Mouse (Mus musculus) intestine, postnatal 0 days (tissue): ENCODE results near the gene Glg1. TPM values are rescaled to one million over a fixed set of nuclear protein-coding genes. Genes with fewer than 3 reads are reported as not detected.
"Not testable (repeated sequence)": the region's sequence is repeated elsewhere in the genome, so short reads cannot be mapped to it uniquely, and the experiment has no call there.

Experiments
- ATAC-seq: fragments of 200-750 bp; cut with Nextera tagmentation; 2 replicates; pipeline ENCODE4 v1.8.0; 2017; ENCODE audit warnings: mild to moderate bottlenecking, moderate TSS enrichment, moderate library complexity
- H3K27ac ChIP-seq: fragments of 300-500 bp; sonication (generic); 2 replicates; pipeline ENCODE4 v1.5.1; 2014; ENCODE audit warnings: mild to moderate bottlenecking, low read depth, low read length, moderate library complexity
- H3K27me3 ChIP-seq: fragments of 300-500 bp; sonication (generic); replicated peaks from 2 replicates; pipeline ENCODE4 v1.6.1; 2014; ENCODE audit warnings: low read length, mixed read lengths; ENCODE audit not compliant: control insufficient read depth, insufficient read depth
- H3K36me3 ChIP-seq: fragments of 300-500 bp; sonication (generic); 2 replicates; pipeline ENCODE4 v1.6.1; 2014; ENCODE audit warnings: mild to moderate bottlenecking, moderate library complexity; ENCODE audit not compliant: control insufficient read depth, insufficient read depth
- H3K4me1 ChIP-seq: fragments of 300-500 bp; sonication (generic); replicated peaks from 2 replicates; pipeline ENCODE4 v1.6.1; 2014; ENCODE audit warnings: antibody characterized with exemption, low read length, mixed read lengths; ENCODE audit not compliant: control insufficient read depth, insufficient read depth
- H3K4me2 ChIP-seq: fragments of 300-500 bp; sonication (generic); replicated peaks from 2 replicates; pipeline ENCODE4 v1.6.1; 2014; ENCODE audit warnings: low read depth, mild to moderate bottlenecking, moderate library complexity
- H3K4me3 ChIP-seq: fragments of 300-500 bp; sonication (generic); 2 replicates; pipeline ENCODE4 v1.5.1; 2014; ENCODE audit warnings: low read depth, low read length
- H3K9ac ChIP-seq: fragments of 300-500 bp; sonication (generic); 2 replicates; pipeline ENCODE4 v1.6.1; 2014; ENCODE audit warnings: mild to moderate bottlenecking, low read depth, low read length
- H3K9me3 ChIP-seq: fragments of 300-500 bp; sonication (generic); 2 replicates; pipeline ENCODE4 v1.6.1; 2016; ENCODE audit warnings: mixed run types; ENCODE audit not compliant: control insufficient read depth
- CTCF ChIP-seq: sonication (generic); IDR thresholded peaks from 2 replicates; pipeline ENCODE4 v1.5.1; 2016; ENCODE audit warnings: low read depth, mild to moderate bottlenecking, control low read depth, antibody characterized with exemption, moderate library complexity
- whole genome bisulfite sequencing: fragments of 180-500 bp; shearing (Covaris S2); extraction: QIAGEN DNeasy Blood & Tissue Kit; methylation state at CpG from one replicate; pipeline ENCODE4 v1.1.7; 2014; 5-methylcytosine and 5-hydroxymethylcytosine counted together
- polyA plus RNA-seq: library from polyadenylated mRNA; unstranded; fragments of >200 nt; fragmentation: Nextera tagmentation; extraction: Ambion mirVana; gene quantifications from 2 replicates; pipeline ENCODE4 v1.2.1, GENCODE M21; 2015

Glg1 gene
- polyA plus RNA-seq, 1 experiment from 2014 or later, result 26.5 TPM

DNA sequence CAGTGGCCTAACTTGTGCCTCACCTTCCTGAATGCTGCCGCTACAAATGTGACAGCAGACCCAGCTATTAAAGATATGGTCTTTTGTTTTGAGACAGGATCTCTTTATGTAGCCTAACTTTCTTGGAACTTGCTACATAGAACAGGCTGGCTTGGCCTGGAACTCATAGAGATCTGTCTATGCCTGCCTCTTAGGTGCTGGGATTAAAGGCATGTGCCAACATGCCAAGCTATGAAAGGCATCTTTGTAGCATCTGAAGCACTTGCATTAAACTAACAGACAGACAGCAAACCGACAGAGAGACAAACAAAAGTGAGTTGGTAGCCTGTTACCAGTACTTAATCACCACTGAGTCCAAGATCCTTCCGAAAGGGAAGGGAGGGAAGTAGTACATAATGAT, 23.1 kb upstream of the Glg1 start:
- Histone ChIP-seq H3K4me3 (no peak overlapping the region), H3K27ac (no peak overlapping the region), H3K9me3 (no peaks in the 10 kb centered on the region), H3K36me3 (peaks cover 79% of the 10 kb centered on the region), H3K9ac (no peak overlapping the region), H3K27me3 (no peaks in the 10 kb centered on the region), H3K4me1 (no peaks in the 10 kb centered on the region), H3K4me2 (no peak overlapping the region)
- no peak for ATAC-seq
- TF ChIP-seq CTCF, result no peak
- WGBS, result 96% methylated on average over 3 of the region's 3 CpGs

DNA sequence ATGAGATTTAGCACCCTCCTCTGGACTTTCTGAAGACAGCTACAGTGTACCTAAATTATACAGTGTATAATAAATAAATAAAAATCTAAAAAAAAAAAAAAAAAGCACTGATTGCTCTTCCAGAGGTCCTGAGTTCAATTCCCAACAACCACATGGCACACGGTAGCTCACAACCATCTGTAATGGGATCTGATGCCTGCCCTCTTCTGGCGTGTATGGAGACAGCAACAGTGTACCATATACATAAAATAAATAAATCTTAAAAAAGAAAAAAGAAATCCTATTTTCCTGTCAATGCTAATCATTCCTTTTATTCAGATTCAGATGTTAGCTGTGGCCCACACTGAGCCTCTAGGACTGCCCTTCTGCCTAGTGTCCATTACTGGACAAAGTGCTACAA, 9.3 kb upstream of the Glg1 start:
- peak; percentile 43 for TF ChIP-seq CTCF
- Histone ChIP-seq H3K9ac (no peak overlapping the region), H3K4me3 (no peak overlapping the region), H3K27ac (no peak overlapping the region), H3K4me1 (no peaks in the 10 kb centered on the region; the same call in 1 of the 2 replicates), H3K27me3 (no peaks in the 10 kb centered on the region), H3K36me3 (peaks cover 9% of the 10 kb centered on the region), H3K9me3 (no peaks in the 10 kb centered on the region), H3K4me2 (no peak overlapping the region)
- WGBS, result 72% methylated on average over 2 of the region's 2 CpGs
- ATAC-seq, result no peak

DNA sequence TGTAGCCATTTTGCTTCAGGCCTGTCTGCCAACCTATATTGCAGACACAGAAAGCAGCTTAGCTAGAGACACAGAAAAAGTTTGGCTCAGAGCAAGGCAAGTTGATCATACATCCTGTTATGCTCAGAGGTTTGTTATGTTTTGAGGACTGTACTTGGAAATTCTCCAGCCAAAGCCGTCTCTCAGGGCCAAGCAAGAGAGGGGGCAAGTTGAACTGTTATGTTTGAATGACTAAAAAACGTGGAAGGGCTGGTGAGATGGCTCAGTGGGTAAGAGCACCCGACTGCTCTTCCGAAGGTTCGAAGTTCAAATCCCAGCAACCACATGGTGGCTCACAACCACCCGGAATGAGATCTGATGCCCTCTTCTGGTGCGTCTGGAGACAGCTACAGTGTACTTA, 7.1 kb upstream of the Glg1 start:
- H3K4me3 ChIP-seq, H3K4me2 ChIP-seq, H3K9me3 ChIP-seq, ATAC-seq, H3K4me1 ChIP-seq, H3K9ac ChIP-seq, H3K27ac ChIP-seq, H3K36me3 ChIP-seq, H3K27me3 ChIP-seq: not testable (repeated sequence)
- 71% methylated on average over 7 of the region's 7 CpGs for WGBS

DNA sequence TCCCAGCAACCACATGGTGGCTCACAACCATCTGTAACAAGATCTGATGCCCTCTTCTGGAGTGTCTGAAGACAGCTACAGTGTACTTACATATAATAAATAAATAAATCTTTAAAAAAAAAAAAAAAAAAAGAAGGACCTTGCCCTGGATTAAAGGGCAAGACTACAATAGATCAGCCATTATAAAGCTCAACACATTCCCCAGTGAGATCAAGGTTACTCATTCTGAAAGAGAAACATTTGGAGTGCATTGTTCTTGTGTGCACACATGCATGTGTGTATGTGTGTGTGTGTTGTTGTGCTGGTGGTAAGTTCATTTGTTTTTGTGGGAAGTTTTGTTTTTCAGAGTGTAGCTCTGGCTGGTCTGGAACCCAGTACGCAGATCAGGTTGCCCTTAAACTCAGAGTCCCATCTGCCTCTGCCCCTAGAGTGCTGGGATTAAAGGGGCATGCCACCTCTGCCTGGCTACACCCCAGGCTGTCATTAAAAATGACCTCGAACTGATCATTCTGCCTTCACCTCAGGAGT, 5.7 kb upstream of the Glg1 start:
- no peak overlapping the region for H3K4me3 ChIP-seq
- peak; percentile 73 for ATAC-seq
- H3K27me3 ChIP-seq, result no peaks in the 10 kb centered on the region
- 63% methylated on average over 2 of the region's 2 CpGs for WGBS
- H3K9ac ChIP-seq, result no peak overlapping the region
- H3K4me2 ChIP-seq, result no peak overlapping the region
- no peaks in the 10 kb centered on the region for H3K9me3 ChIP-seq
- no peaks in the 10 kb centered on the region; the same call in 1 of the 2 replicates for H3K4me1 ChIP-seq
- no peak overlapping the region for H3K27ac ChIP-seq
- H3K36me3 ChIP-seq, result no peaks in the 10 kb centered on the region
- TF ChIP-seq CTCF, result no peak

DNA sequence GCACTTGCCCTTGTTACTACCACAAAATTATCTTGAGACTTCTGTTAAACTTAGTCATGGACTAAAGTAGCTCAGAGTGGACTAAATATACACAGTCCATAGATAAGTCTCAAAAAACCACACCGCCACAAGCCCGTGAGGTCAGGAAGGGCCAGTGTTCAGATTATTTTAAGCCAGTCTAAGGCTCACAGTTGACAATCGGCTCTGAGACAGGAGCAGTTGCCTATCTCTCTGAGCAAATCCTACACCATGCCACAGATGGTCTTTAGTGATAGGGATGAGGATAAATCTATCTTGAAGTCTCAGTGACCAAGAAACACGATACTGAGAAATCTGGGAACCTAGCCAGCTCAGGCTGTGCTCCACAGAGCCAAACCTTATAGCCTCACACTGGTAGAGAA, 3.0 kb upstream of the Glg1 start:
- H3K27ac ChIP-seq, result no peak overlapping the region
- no peaks in the 10 kb centered on the region for H3K9me3 ChIP-seq
- no peak overlapping the region for H3K4me2 ChIP-seq
- H3K36me3 ChIP-seq, result no peaks in the 10 kb centered on the region
- H3K4me3 ChIP-seq, result no peak overlapping the region
- H3K9ac ChIP-seq, result no peak overlapping the region
- no peak for TF ChIP-seq CTCF
- 65% methylated on average over 4 of the region's 4 CpGs for WGBS
- no peak for ATAC-seq
- H3K4me1 ChIP-seq, result no peaks in the 10 kb centered on the region; the same call in 1 of the 2 replicates
- H3K27me3 ChIP-seq, result no peaks in the 10 kb centered on the region

DNA sequence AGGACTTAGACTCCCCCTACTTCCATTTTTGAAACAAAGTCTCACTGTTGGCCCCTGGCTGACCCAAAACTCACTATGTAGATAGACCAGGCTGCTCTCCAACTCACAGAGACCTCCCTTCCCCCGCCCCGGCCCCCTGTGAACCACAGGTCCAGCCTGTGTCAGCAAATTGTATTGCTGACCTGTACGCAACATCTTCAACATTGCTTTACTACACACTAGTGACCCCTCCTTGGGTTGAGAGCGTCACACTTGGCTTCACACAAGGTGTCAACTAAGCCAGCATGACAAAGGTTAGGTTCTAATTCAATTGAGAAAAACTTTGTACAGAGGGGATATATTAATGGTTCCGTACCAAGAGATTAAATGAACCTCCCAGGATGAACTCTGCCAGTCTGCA, 1.2 kb upstream of the Glg1 start:
- H3K36me3 ChIP-seq, result no peaks in the 10 kb centered on the region
- no peaks in the 10 kb centered on the region for H3K27me3 ChIP-seq
- H3K4me1 ChIP-seq, result no peaks in the 10 kb centered on the region; the same call in 1 of the 2 replicates
- WGBS, result 93% methylated on average over 5 of the region's 5 CpGs
- no peaks in the 10 kb centered on the region for H3K9me3 ChIP-seq
- no peak for ATAC-seq
- no peak overlapping the region for H3K4me3 ChIP-seq
- no peak overlapping the region for H3K4me2 ChIP-seq
- no peak for TF ChIP-seq CTCF
- H3K27ac ChIP-seq, result no peak overlapping the region
- H3K9ac ChIP-seq, result no peak overlapping the region

DNA sequence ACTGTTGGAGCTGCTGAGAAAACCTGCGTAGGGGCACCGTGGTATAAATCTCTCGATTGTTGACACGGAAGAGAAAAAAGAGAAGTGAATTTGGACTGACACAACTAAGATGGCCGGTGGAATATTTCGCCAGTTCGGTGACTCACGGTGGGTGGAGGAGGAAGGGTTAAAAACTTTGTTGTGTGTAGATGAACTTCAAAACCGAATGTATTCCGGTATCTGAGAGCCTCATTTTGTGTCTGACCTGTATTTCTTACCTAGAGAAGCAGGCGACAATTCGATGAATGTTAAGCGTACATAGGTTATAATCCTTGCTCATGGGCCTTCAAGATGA, 359 bp upstream of the Glg1 start:
- Histone ChIP-seq H3K9ac (peak overlapping the region; percentile 90), H3K4me1 (no peaks in the 10 kb centered on the region), H3K36me3 (no peaks in the 10 kb centered on the region), H3K4me3 (peak overlapping the region; percentile 91), H3K4me2 (peak overlapping the region; percentile 73), H3K9me3 (no peaks in the 10 kb centered on the region), H3K27ac (peak overlapping the region; percentile 100), H3K27me3 (no peaks in the 10 kb centered on the region)
- peak; percentile 53 for ATAC-seq
- TF ChIP-seq CTCF, result no peak
- 8% methylated on average over 13 of the region's 13 CpGs for WGBS
